Mouse (Mus musculus) bone marrow, adult 2 months (tissue): ENCODE results near the gene Rab35.

ENCODE experiments used
- CTCF ChIP-seq: fragments of 200-500 bp; IDR thresholded peaks from 2 replicates; pipeline ENCODE4 v1.5.1; 2011; ENCODE audit warnings: low read length, control low read depth; ENCODE audit not compliant: control insufficient read depth, insufficient read depth
- POLR2A ChIP-seq: fragments of 200-500 bp; IDR thresholded peaks from 2 replicates; pipeline ENCODE4 v1.6.1; 2011; ENCODE audit warnings: low read depth, mild to moderate bottlenecking, control low read depth, low read length, borderline replicate concordance; ENCODE audit not compliant: control insufficient read depth

- TF ChIP-seq POLR2A, result no peak
- TF ChIP-seq CTCF, result no peak
Measured at GRCm38 (mm10) chr5:115628083-115628482, 3.6 kb upstream of the Rab35 start.
